ENCODE assay signal across 15 mouse cellular contexts in the genomic region with DNA sequence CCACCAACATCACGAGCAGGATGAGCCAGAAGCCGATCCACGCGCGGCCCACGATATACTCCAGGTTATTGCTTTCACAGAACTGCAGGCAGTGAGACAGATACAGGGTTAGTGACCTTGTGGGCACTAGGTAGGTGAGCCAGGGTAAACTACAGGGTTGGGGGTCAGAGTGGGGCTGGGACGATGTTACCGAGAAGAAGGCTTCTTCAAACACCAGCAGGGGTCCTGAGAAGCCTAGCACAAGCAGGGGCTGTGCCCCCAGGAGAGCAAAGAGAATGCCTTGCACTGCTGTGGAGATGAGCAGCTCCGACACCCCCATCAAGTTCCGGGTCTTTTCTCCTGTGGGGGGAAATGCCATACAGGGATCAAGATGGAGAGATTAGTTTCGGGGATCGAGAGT. TPM values are rescaled to one million over a fixed set of nuclear protein-coding genes. Genes with fewer than 3 reads are reported as not detected.
"Had no signal": no experiment of that assay in that cellular context is flagged by ENCODE, and none has a peak within 500 bp of the region (broad histone marks: within the 10 kb centered on the region; RNA-seq: fewer than 3 reads in every experiment).

No protein-coding gene starts in this region.

- H3K27ac ChIP-seq: kidney, embryonic 15.5 days; left cerebral cortex, adult 2 months; limb, embryonic 10.5 days; midbrain, embryonic 10.5 days; neural tube, embryonic 15.5 days had no signal

- H3K9ac ChIP-seq: kidney, embryonic 15.5 days; lung, embryonic 14.5 days; neural tube, embryonic 15.5 days had no signal

- H3K4me2 ChIP-seq: kidney, embryonic 15.5 days; lung, embryonic 14.5 days; neural tube, embryonic 15.5 days had no signal

- DNase-seq: kidney, postnatal 14 days; lung, embryonic 14.5 days; lung, postnatal 10 days; lung, postnatal 4 days; midbrain, embryonic 14.5 days; right cerebral cortex, postnatal 25 days; thymus, postnatal 36 days had no signal

- H3K9me3 ChIP-seq: kidney, embryonic 15.5 days; limb, embryonic 10.5 days; midbrain, embryonic 10.5 days; neural tube, embryonic 15.5 days had no signal

- H3K4me1 ChIP-seq: limb, embryonic 10.5 days; neural tube, embryonic 15.5 days had no signal

- H3K4me3 ChIP-seq: kidney, embryonic 15.5 days; left cerebral cortex, adult 2 months; limb, embryonic 10.5 days; midbrain, embryonic 10.5 days; myocyte; neural tube, embryonic 15.5 days had no signal

- H3K36me3 ChIP-seq: kidney, embryonic 15.5 days; limb, embryonic 10.5 days; midbrain, embryonic 10.5 days; neural tube, embryonic 15.5 days had no signal

RNA-seq across cellular contexts. Expression of a gene that starts 9.8 kb away (rescaled TPM):
- polyA plus RNA-seq: myocyte; small intestine, adult 2 months had no signal

RNA-seq across cellular contexts. Expression of a gene that starts 37.0 kb away (rescaled TPM):
- total RNA-seq: megakaryocyte, adult 5-6 weeks had no signal
